Mouse (Mus musculus): Measurements from ENCODE around the gene Elmod3. TPM values are rescaled to one million over a fixed set of nuclear protein-coding genes. Genes with fewer than 3 reads are reported as not detected.
A peak's percentile ranks its signal among the peaks of the same experiment; 100 is the strongest.

Gene Elmod3
- polyA plus RNA-seq, 1 experiment from 2014 or later = 14.8 TPM

- H3K4me1 ChIP-seq = peaks cover 31% of the 10 kb centered on the region
- H3K4me2 ChIP-seq = no peak within 1 kb of the TSS
- no peaks in the 10 kb centered on the region for H3K36me3 ChIP-seq (ENCODE audit: poor library complexity, severe bottlenecking)
- ATAC-seq = no peak
- H3K4me3 ChIP-seq = no peak within 1 kb of the TSS
- H3K9me3 ChIP-seq (replicated peaks) = no peaks in the 10 kb centered on the region
- H3K27ac ChIP-seq = peak within 1 kb of the TSS; percentile 96
- no peak within 1 kb of the TSS for H3K9ac ChIP-seq
- no peaks in the 10 kb centered on the region for H3K27me3 ChIP-seq
- 89% methylated on average over 5 of the region's 5 CpGs for WGBS
These were observed 76.6 kb downstream of the Elmod3 start, which contains the start of gene Sh2d6 for GRCm38 (mm10) chr6:72521607-72522006. Sh2d6 (minus strand) TSS chr6:72521707.

- no peak overlapping the region for H3K4me2 ChIP-seq
- H3K27ac ChIP-seq = peak overlapping the region; percentile 96
- 93% methylated on average over 5 of the region's 5 CpGs for WGBS
- ATAC-seq = no peak
- no peak overlapping the region for H3K9ac ChIP-seq
- H3K9me3 ChIP-seq (replicated peaks) = no peaks in the 10 kb centered on the region
- H3K4me3 ChIP-seq = no peak overlapping the region
- no peaks in the 10 kb centered on the region for H3K36me3 ChIP-seq (ENCODE audit: poor library complexity, severe bottlenecking)
- peaks cover 31% of the 10 kb centered on the region for H3K4me1 ChIP-seq
- no peaks in the 10 kb centered on the region for H3K27me3 ChIP-seq
These were observed 77.3 kb downstream of the Elmod3 start for GRCm38 (mm10) chr6:72520904-72521303.

- Histone ChIP-seq H3K4me2 (peak overlapping the region; percentile 46), H3K36me3 (ENCODE audit: poor library complexity, severe bottlenecking) (no peaks in the 10 kb centered on the region), H3K27ac (peak overlapping the region; percentile 96), H3K27me3 (no peaks in the 10 kb centered on the region), H3K9ac (peak overlapping the region; percentile 47; the same call in 1 of the 2 replicates), H3K4me1 (peaks cover 31% of the 10 kb centered on the region), H3K4me3 (no peak overlapping the region), H3K9me3 (replicated peaks) (no peaks in the 10 kb centered on the region)
- ATAC-seq = peak; percentile 88
- WGBS = 6% methylated on average over 10 of the region's 10 CpGs
These were observed 78.1 kb downstream of the Elmod3 start for GRCm38 (mm10) chr6:72519892-72520663.

- no peaks in the 10 kb centered on the region for H3K9me3 ChIP-seq (replicated peaks)
- peaks cover 31% of the 10 kb centered on the region for H3K4me1 ChIP-seq
- H3K36me3 ChIP-seq (ENCODE audit: poor library complexity, severe bottlenecking) = no peaks in the 10 kb centered on the region
- H3K4me3 ChIP-seq = no peak overlapping the region
- 28% methylated on average over 8 of the region's 8 CpGs for WGBS
- ATAC-seq = peak; percentile 51
- peak overlapping the region; percentile 46 for H3K4me2 ChIP-seq
- H3K27ac ChIP-seq = peak overlapping the region; percentile 96
- peak overlapping the region; percentile 34; the same call in 1 of the 2 replicates for H3K9ac ChIP-seq
- no peaks in the 10 kb centered on the region for H3K27me3 ChIP-seq
These were observed 78.9 kb downstream of the Elmod3 start for GRCm38 (mm10) chr6:72519303-72519702.

GRCm38 (mm10) chr6:72518842-72519241 is 79.4 kb downstream of the Elmod3 start:
- Histone ChIP-seq H3K4me2 (no peak overlapping the region; the same call in 1 of the 2 replicates), H3K4me1 (peaks cover 34% of the 10 kb centered on the region), H3K27me3 (no peaks in the 10 kb centered on the region), H3K9ac (peak overlapping the region; percentile 34; the same call in 1 of the 2 replicates), H3K9me3 (replicated peaks) (no peaks in the 10 kb centered on the region), H3K36me3 (ENCODE audit: poor library complexity, severe bottlenecking) (no peaks in the 10 kb centered on the region), H3K27ac (peak overlapping the region; percentile 96), H3K4me3 (no peak overlapping the region)
- no peak for ATAC-seq
- WGBS = 67% methylated on average over 1 of the region's 1 CpGs

Other genes starting within 250 kb of the Elmod3 start
- 6.9 and 7.3 TPM in 2 replicates for gene Tmem150a, start 243.0 kb downstream of the Elmod3 start, polyA plus RNA-seq (2015; fragmentation: Nextera tagmentation; extraction: Ambion mirVana)
- gene Rnf181, start 231.5 kb downstream of the Elmod3 start, polyA plus RNA-seq (2015; fragmentation: Nextera tagmentation; extraction: Ambion mirVana) = 122 and 125 TPM in 2 replicates
- 7.0 and 10.1 TPM in 2 replicates for gene Vamp5, start 217.9 kb downstream of the Elmod3 start, polyA plus RNA-seq (2015; fragmentation: Nextera tagmentation; extraction: Ambion mirVana)
- gene Vamp8, start 207.7 kb downstream of the Elmod3 start, polyA plus RNA-seq (2015; fragmentation: Nextera tagmentation; extraction: Ambion mirVana) = 16.8 and 21.3 TPM in 2 replicates
- 12.7 and 13.8 TPM in 2 replicates for gene Ggcx, start 184.1 kb downstream of the Elmod3 start, polyA plus RNA-seq (2015; fragmentation: Nextera tagmentation; extraction: Ambion mirVana)
- gene Mat2a, start 158.9 kb downstream of the Elmod3 start, polyA plus RNA-seq (2015; fragmentation: Nextera tagmentation; extraction: Ambion mirVana) = 402 and 460 TPM in 2 replicates
- 0.62 and 0.89 TPM in 2 replicates for gene Sh2d6, start 76.7 kb downstream of the Elmod3 start, polyA plus RNA-seq (2015; fragmentation: Nextera tagmentation; extraction: Ambion mirVana)
- gene Capg, start 54.0 kb downstream of the Elmod3 start, polyA plus RNA-seq (2015; fragmentation: Nextera tagmentation; extraction: Ambion mirVana) = 4.7 and 4.8 TPM in 2 replicates
- 3.6 and 5.5 TPM in 2 replicates for gene Retsat, start 62 bp upstream of the Elmod3 start, polyA plus RNA-seq (2015; fragmentation: Nextera tagmentation; extraction: Ambion mirVana)
- gene Tgoln1, start 18.6 kb upstream of the Elmod3 start, polyA plus RNA-seq (2015; fragmentation: Nextera tagmentation; extraction: Ambion mirVana) = 28.8 and 32.0 TPM in 2 replicates
- 13.5 and 13.8 TPM in 2 replicates for gene Tcf7l1, start 190.8 kb upstream of the Elmod3 start, polyA plus RNA-seq (2015; fragmentation: Nextera tagmentation; extraction: Ambion mirVana)

Data from forebrain, embryonic 13.5 days (tissue).